Mouse (Mus musculus) heart, postnatal 0 days (tissue): ENCODE results near the gene Rbfox3.

Experiments
- CTCF ChIP-seq: IDR thresholded peaks from 2 replicates; pipeline ENCODE4 v1.5.1; 2016; ENCODE audit warnings: antibody characterized with exemption, control low read depth, low read depth
- EP300 ChIP-seq: IDR thresholded peaks from 2 replicates; pipeline ENCODE4 v1.6.1; 2016; ENCODE audit warnings: antibody characterized with exemption, low read depth

GRCm38 (mm10) chr11:118767411-118767810 is 144.0 kb downstream of the Rbfox3 start:
- TF ChIP-seq CTCF (no peak), EP300 (no peak)
